ENCODE assay signal across 25 mouse cellular contexts in the genomic region with DNA sequence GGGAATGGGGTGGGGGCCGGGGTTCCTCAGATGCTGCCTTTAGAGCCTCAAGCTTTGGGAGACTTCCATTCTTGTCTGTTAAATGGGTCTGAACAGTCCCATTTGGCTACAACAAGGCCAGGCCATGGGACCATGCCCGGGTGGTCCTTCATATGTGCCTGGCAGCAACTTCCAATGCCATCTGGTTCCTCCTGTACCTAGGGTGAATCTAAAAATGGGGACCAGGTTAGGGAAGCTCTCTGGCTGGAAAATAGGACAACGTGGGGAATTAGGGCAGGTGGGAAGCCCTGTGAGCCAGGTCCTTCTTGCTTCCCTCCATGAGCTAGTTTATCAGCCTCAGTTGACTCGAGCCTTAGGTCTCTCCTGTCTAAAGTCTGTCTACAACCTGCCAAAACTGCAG. TPM values are rescaled to one million over a fixed set of nuclear protein-coding genes. Genes with fewer than 3 reads are reported as not detected.
DNase-seq lines count a peak whose midpoint lies in the region; TF ChIP-seq lines count a peak whose summit lies in the region.
"Had no signal": no experiment of that assay in that cellular context is flagged by ENCODE, and none has a peak within 500 bp of the region (broad histone marks: within the 10 kb centered on the region; RNA-seq: fewer than 3 reads in every experiment).

No protein-coding gene starts in this region.

- no peaks in the 10 kb centered on the region for H3K27me3 ChIP-seq in cerebellum, adult 2 months (ENCODE audit: control insufficient read depth, insufficient read depth, low read length)

- WGBS in cerebellum, adult 2 months, result 21% methylated on average over 4 of the region's 4 CpGs

- no peak for TF ChIP-seq CTCF in cerebellum, adult 2 months (IDR thresholded peaks at IDR 0.05; ENCODE audit: borderline replicate concordance, insufficient read depth, low read depth, low read length)

- H3K27ac ChIP-seq in cerebellum, adult 2 months (ENCODE audit: insufficient read depth, low read length), result peak overlapping the region; percentile 83
- H3K27ac ChIP-seq: embryonic facial prominence, embryonic 12.5 days; embryonic facial prominence, embryonic 15.5 days; heart, embryonic 15.5 days; hindbrain, embryonic 10.5 days; hindbrain, embryonic 13.5 days; intestine, embryonic 15.5 days had no signal

- no peak for TF ChIP-seq POLR2A in cerebellum, adult 2 months (IDR thresholded peaks at IDR 0.05; ENCODE audit: borderline replicate concordance, insufficient read depth, low read length)

- no peak overlapping the region for H3K4me3 ChIP-seq in cerebellum, adult 2 months (replicated peaks; ENCODE audit: insufficient read depth, low read depth, low read length)
- H3K4me3 ChIP-seq: embryonic facial prominence, embryonic 12.5 days; embryonic facial prominence, embryonic 15.5 days; heart, embryonic 12.5 days; heart, embryonic 15.5 days; hindbrain, embryonic 10.5 days; hindbrain, embryonic 13.5 days; intestine, embryonic 15.5 days had no signal

- peaks cover 52% of the 10 kb centered on the region for H3K4me1 ChIP-seq in cerebellum, adult 2 months (ENCODE audit: control insufficient read depth, insufficient read depth, low read length)
- H3K4me1 ChIP-seq: embryonic facial prominence, embryonic 12.5 days; embryonic facial prominence, embryonic 15.5 days; heart, embryonic 12.5 days; heart, embryonic 15.5 days; intestine, embryonic 15.5 days had no signal

- peak; percentile 61 to 73 for DNase-seq in cerebellum, adult 2 months
- DNase-seq in cerebellum, adult 8-10 months, result no peak
- DNase-seq in cerebellum, adult 9-11 months, result peak; percentile 82
- peak; percentile 56 to 57 for DNase-seq in cerebellum, postnatal 36 days
- DNase-seq in kidney, postnatal 14 days, result no peak
- DNase-seq in ovary, postnatal 10 days (ENCODE audit: low spot score), result no peak
- DNase-seq: adrenal gland, adult 2 months; adrenal gland, postnatal 14 days; forebrain, postnatal 0 days; gastrocnemius, postnatal 25 days; heart, adult 18-20 months; heart, postnatal 10 days; heart, postnatal 36 days; kidney, adult 11 months had no signal

RNA-seq across cellular contexts. Expression of gene Nptxr, which starts 6.4 kb away (rescaled TPM):
- 88.0 and 100 TPM in 2 replicates for polyA plus RNA-seq in cerebellum, adult 2 months (2012; rRNA removed)

RNA-seq across cellular contexts. Expression of gene Npcd, which starts 23.0 kb away (rescaled TPM):
- 1.7 and 4.1 TPM in 2 replicates for polyA plus RNA-seq in cerebellum, adult 2 months (2012; rRNA removed)
- polyA plus RNA-seq: C2C12; CD4-positive, CD25-positive, alpha-beta regulatory T cell, adult 4 months; forebrain, embryonic 11.5 days; forebrain, embryonic 14.5 days; heart, embryonic 12.5 days; heart, embryonic 15.5 days had no signal

RNA-seq across cellular contexts. Expression of gene Cbx6, which starts 23.5 kb away (rescaled TPM):
- 183 TPM in 2 replicates for polyA plus RNA-seq in cerebellum, adult 2 months (2012; rRNA removed)

RNA-seq across cellular contexts. Expression of gene Dnal4, which starts 33.3 kb away (rescaled TPM):
- polyA plus RNA-seq in cerebellum, adult 2 months (2012; rRNA removed), result 55.1 and 56.7 TPM in 2 replicates

Comparison
In these comparisons a context has a peak if more than half of its experiments do, and no peak if none do; other contexts are left out.
1. DNase-seq: peak in cerebellum, adult 2 months (2 of 2), cerebellum, adult 9-11 months (single experiment) and cerebellum, postnatal 36 days (2 of 2); none in cerebellum, adult 8-10 months (single experiment), kidney, postnatal 14 days (single experiment) and ovary, postnatal 10 days (single experiment).